15 mouse cellular contexts compared by ENCODE assay signal in genomic region chr10:99408786-99409185, GRCm38 (mm10).
A peak's percentile ranks its signal among the peaks of the same experiment; 100 is the strongest.
DNase-seq lines count a peak whose midpoint lies in the region; ATAC-seq and TF ChIP-seq lines count a peak whose summit lies in the region.
"Had no signal": no experiment of that assay in that cellular context is flagged by ENCODE, and none has a peak within 500 bp of the region (broad histone marks: within the 10 kb centered on the region; RNA-seq: fewer than 3 reads in every experiment).

No protein-coding gene starts in this region.

- WGBS in limb, embryonic 11.5 days, result 89% methylated on average over 2 of the region's 2 CpGs
- 95% methylated on average over 2 of the region's 2 CpGs for WGBS in limb, embryonic 10.5 days

- peak; percentile 29; the same call in 1 of the 2 replicates for TF ChIP-seq CTCF in gastrocnemius, adult 2 months (IDR thresholded peaks at IDR 0.05)
- TF ChIP-seq CTCF in brain, embryonic 14.5 days (IDR thresholded peaks at IDR 0.05; ENCODE audit: borderline replicate concordance, extremely low read depth, insufficient read depth, insufficient read length), result peak; percentile 21; the same call in 1 of the 2 replicates

- intact Hi-C loops in gastrocnemius, adult 2 months (cut with DNase I), result no loop called here
- intact Hi-C loops in gastrocnemius, postnatal 36 days (cut with DNase I), result no loop called here
- intact Hi-C loops in gastrocnemius, postnatal 14 days (cut with DNase I; ENCODE audit: low total_unique reads), result no loop called here

- H3K27me3 ChIP-seq in limb, embryonic 11.5 days (ENCODE audit: control insufficient read depth, insufficient read depth, low read length), result no peaks in the 10 kb centered on the region
- H3K27me3 ChIP-seq in limb, embryonic 10.5 days (ENCODE audit: low read depth, poor library complexity, severe bottlenecking), result no peaks in the 10 kb centered on the region
- H3K27me3 ChIP-seq: midbrain, embryonic 13.5 days; neural tube, embryonic 13.5 days had no signal

- no peak overlapping the region for H3K9ac ChIP-seq in limb, embryonic 11.5 days (ENCODE audit: low read length)
- H3K9ac ChIP-seq: midbrain, embryonic 13.5 days; neural tube, embryonic 13.5 days had no signal

- H3K9me3 ChIP-seq in limb, embryonic 11.5 days (ENCODE audit: control insufficient read depth, low read length), result no peaks in the 10 kb centered on the region; the same call in 1 of the 2 replicates
- no peaks in the 10 kb centered on the region for H3K9me3 ChIP-seq in limb, embryonic 10.5 days (replicated peaks)
- H3K9me3 ChIP-seq: midbrain, embryonic 13.5 days; neural tube, embryonic 13.5 days had no signal

- ATAC-seq in limb, embryonic 11.5 days (ENCODE audit: insufficient number of reproducible peaks, low FRiP score, low TSS enrichment, low read depth), result no peak
- ATAC-seq: midbrain, embryonic 13.5 days had no signal

- H3K36me3 ChIP-seq in limb, embryonic 11.5 days (ENCODE audit: control insufficient read depth, insufficient read depth, low read length), result no peaks in the 10 kb centered on the region
- no peaks in the 10 kb centered on the region for H3K36me3 ChIP-seq in limb, embryonic 10.5 days
- H3K36me3 ChIP-seq: midbrain, embryonic 13.5 days; neural tube, embryonic 13.5 days had no signal

- no peaks in the 10 kb centered on the region for H3K4me1 ChIP-seq in limb, embryonic 11.5 days (ENCODE audit: control insufficient read depth, insufficient read depth, low read length)
- peaks cover 4% of the 10 kb centered on the region; the same call in 1 of the 2 replicates for H3K4me1 ChIP-seq in limb, embryonic 10.5 days
- H3K4me1 ChIP-seq: midbrain, embryonic 13.5 days; neural tube, embryonic 13.5 days had no signal

- H3K4me2 ChIP-seq in limb, embryonic 11.5 days (ENCODE audit: low read depth, severe bottlenecking), result no peak overlapping the region
- H3K4me2 ChIP-seq: midbrain, embryonic 13.5 days; neural tube, embryonic 13.5 days had no signal

- no peak for TF ChIP-seq POLR2A in brain, embryonic 14.5 days (IDR thresholded peaks at IDR 0.05; ENCODE audit: borderline replicate concordance, extremely low read depth, insufficient read depth, insufficient read length, poor library complexity, severe bottlenecking)

- no peak overlapping the region for H3K27ac ChIP-seq in gastrocnemius, adult 2 months
- H3K27ac ChIP-seq in limb, embryonic 11.5 days (replicated peaks; ENCODE audit: low read depth, low read length), result no peak overlapping the region
- no peak overlapping the region for H3K27ac ChIP-seq in limb, embryonic 10.5 days
- H3K27ac ChIP-seq: midbrain, embryonic 13.5 days; neural tube, embryonic 13.5 days had no signal

- H3K4me3 ChIP-seq in gastrocnemius, adult 2 months, result no peak overlapping the region
- H3K4me3 ChIP-seq in limb, embryonic 11.5 days (ENCODE audit: low read depth, low read length), result no peak overlapping the region
- no peak overlapping the region for H3K4me3 ChIP-seq in limb, embryonic 10.5 days
- H3K4me3 ChIP-seq: midbrain, embryonic 13.5 days; neural tube, embryonic 13.5 days had no signal

- no peak for DNase-seq in gastrocnemius, adult 2 months
- no peak for DNase-seq in gastrocnemius, postnatal 36 days
- DNase-seq in limb, embryonic 11.5 days (ENCODE audit: low spot score), result peak; percentile 48
- no peak for DNase-seq in limb, embryonic 10.5 days (ENCODE audit: low spot score)
- peak; percentile 60 to 65 for DNase-seq in B cell, adult 2 months
- DNase-seq in brain, embryonic 14.5 days (ENCODE audit: low read depth), result no peak
- DNase-seq in gastrocnemius, postnatal 14 days, result no peak
- no peak for DNase-seq in spleen, postnatal 4 days (ENCODE audit: low spot score in 2 of 2)
- DNase-seq: gastrocnemius, postnatal 10 days; heart, postnatal 36 days; kidney, postnatal 14 days; lung, adult 18-20 months; right cerebral cortex, postnatal 14 days had no signal

Comparison
In these comparisons a context has a peak if more than half of its experiments do, and no peak if none do; other contexts are left out.
1. DNase-seq: peak in limb, embryonic 11.5 days (single experiment) and B cell, adult 2 months (2 of 2); none in gastrocnemius, adult 2 months (single experiment), gastrocnemius, postnatal 36 days (0 of 2), limb, embryonic 10.5 days (single experiment), brain, embryonic 14.5 days (single experiment), gastrocnemius, postnatal 14 days (single experiment) and spleen, postnatal 4 days (0 of 2).